8 mouse cellular contexts compared by ENCODE assay signal in genomic region chr12:106310171-106310570, GRCm38 (mm10).
DNase-seq lines count a peak whose midpoint lies in the region; ATAC-seq and TF ChIP-seq lines count a peak whose summit lies in the region.

No protein-coding gene starts in this region.

- TF ChIP-seq CTCF in midbrain, postnatal 0 days (IDR thresholded peaks at IDR 0.05): no peak

- peaks cover 4% of the 10 kb centered on the region; the same call in 1 of the 2 replicates for H3K27me3 ChIP-seq in heart, embryonic 15.5 days
- H3K27me3 ChIP-seq in midbrain, postnatal 0 days (ENCODE audit: insufficient read depth, low read length): peaks cover 10% of the 10 kb centered on the region

- no peaks in the 10 kb centered on the region for H3K9me3 ChIP-seq in heart, embryonic 15.5 days (replicated peaks)
- no peaks in the 10 kb centered on the region for H3K9me3 ChIP-seq in midbrain, postnatal 0 days (ENCODE audit: low read length)

- H3K27ac ChIP-seq in heart, embryonic 15.5 days: no peak overlapping the region
- no peak overlapping the region for H3K27ac ChIP-seq in midbrain, postnatal 0 days (ENCODE audit: low read depth, low read length)

- WGBS in heart, embryonic 15.5 days: 45% methylated on average over 6 of the region's 6 CpGs
- 42% methylated on average over 6 of the region's 6 CpGs for WGBS in midbrain, postnatal 0 days

- no peak for ATAC-seq in heart, embryonic 15.5 days (replicated peaks; ENCODE audit: insufficient number of reproducible peaks, insufficient read depth, low FRiP score, low read depth)
- ATAC-seq in activated CD4-positive, CD25-positive, alpha-beta regulatory T cell, adult 4 months: peak; percentile 37
- ATAC-seq in midbrain, postnatal 0 days (ENCODE audit: low FRiP score): no peak

- peaks cover 2% of the 10 kb centered on the region; the same call in 1 of the 2 replicates for H3K4me1 ChIP-seq in heart, embryonic 15.5 days (replicated peaks)
- H3K4me1 ChIP-seq in midbrain, postnatal 0 days (ENCODE audit: insufficient read depth, low read length): peaks cover 4% of the 10 kb centered on the region; the same call in 1 of the 2 replicates

- no peak for DNase-seq in heart, adult 11 months
- DNase-seq in induced T-regulatory cell, adult 2 months (ENCODE audit: low read depth): peak; percentile 65
- DNase-seq in midbrain, postnatal 0 days (ENCODE audit: low spot score): no peak
- DNase-seq in c-Kit-positive CD71-positive TER-119-positive erythroid progenitor cells, embryonic 14.5 days (ENCODE audit: low spot score): no peak
- DNase-seq in spleen, postnatal 36 days (ENCODE audit: low spot score in 2 of 2): no peak
- no peak for DNase-seq in gastrocnemius, adult 8-10 months (ENCODE audit: low spot score in 2 of 2)

- H3K4me2 ChIP-seq in heart, embryonic 15.5 days: peak overlapping the region; percentile 82
- H3K4me2 ChIP-seq in midbrain, postnatal 0 days (ENCODE audit: low read depth, low read length, poor library complexity, severe bottlenecking): peak overlapping the region; percentile 84

- no peak overlapping the region for H3K9ac ChIP-seq in heart, embryonic 15.5 days
- no peak overlapping the region for H3K9ac ChIP-seq in midbrain, postnatal 0 days (replicated peaks; ENCODE audit: low read length, poor library complexity, severe bottlenecking)

- H3K4me3 ChIP-seq in heart, embryonic 15.5 days: peak overlapping the region; percentile 53
- peak overlapping the region; percentile 42; the same call in 1 of the 2 replicates for H3K4me3 ChIP-seq in midbrain, postnatal 0 days (ENCODE audit: low read depth, low read length)

- no peaks in the 10 kb centered on the region for H3K36me3 ChIP-seq in heart, embryonic 15.5 days
- no peaks in the 10 kb centered on the region for H3K36me3 ChIP-seq in midbrain, postnatal 0 days (ENCODE audit: insufficient read depth, low read length)
